Mouse (Mus musculus) kidney, adult 2 months (tissue): ENCODE measurements at regions not wholly inside any gene's neighbourhood (a gene's known extent, or its start where the extent isn't known, plus 50 kb on each side); places are given as distances from the start of the nearest gene placed in this dataset.

ENCODE experiments used
- CTCF ChIP-seq: fragments of 200-500 bp; conservative IDR thresholded peaks from 2 replicates; pipeline ENCODE4 v1.5.1; 2011; ENCODE audit warnings: low read depth, mild to moderate bottlenecking, control low read depth, low read length, moderate library complexity, mixed read lengths; ENCODE audit not compliant: insufficient read depth, insufficient read length
- POLR2A ChIP-seq: fragments of 200-500 bp; IDR thresholded peaks from one replicate; pipeline ENCODE4 v1.6.1; 2011; ENCODE audit warnings: low read depth, low read length, control low read depth

DNA sequence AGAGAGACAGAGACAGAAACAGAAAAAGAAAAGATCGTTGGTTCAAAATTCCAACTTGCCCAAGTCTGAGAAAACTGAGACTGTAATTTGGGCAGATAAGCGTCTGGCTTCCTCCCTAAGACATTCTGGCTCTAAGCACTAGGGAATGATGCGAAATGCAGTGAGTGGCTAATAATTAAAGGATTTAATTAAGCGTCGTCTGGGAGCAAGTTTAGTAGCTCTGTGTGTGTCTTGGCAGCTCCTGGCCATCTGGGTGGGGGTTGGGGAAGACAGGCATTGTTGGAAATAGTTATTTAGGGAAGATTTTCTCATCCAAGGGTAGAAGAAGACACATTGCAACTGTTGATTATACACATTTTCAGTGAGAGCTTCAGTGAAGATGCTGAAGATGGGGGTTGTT is 311.5 kb downstream of the Wdr11 start:
- no peak for TF ChIP-seq POLR2A
- TF ChIP-seq CTCF, result no peak
